Mouse (Mus musculus): ENCODE results near the gene Celf2. TPM values are rescaled to one million over a fixed set of nuclear protein-coding genes. Genes with fewer than 3 reads are reported as not detected.

The Celf2 gene
- polyA plus RNA-seq, 1 experiment from 2014 or later = 52.6 TPM

- Histone ChIP-seq H3K27ac (ENCODE audit: low read length) (no peak overlapping the region), H3K9me3 (replicated peaks; ENCODE audit: control insufficient read depth, low read length) (no peaks in the 10 kb centered on the region), H3K36me3 (ENCODE audit: control insufficient read depth, insufficient read depth, low read length) (no peaks in the 10 kb centered on the region), H3K4me1 (ENCODE audit: control insufficient read depth, insufficient read depth, low read length) (no peaks in the 10 kb centered on the region), H3K4me3 (replicated peaks; ENCODE audit: low read length) (no peak overlapping the region), H3K27me3 (ENCODE audit: control insufficient read depth, insufficient read depth, low read length) (no peaks in the 10 kb centered on the region), H3K4me2 (ENCODE audit: low read depth, low read length) (no peak overlapping the region), H3K9ac (ENCODE audit: low read length) (no peak overlapping the region)
- no peak for ATAC-seq (ENCODE audit: insufficient read depth, low FRiP score)
- WGBS = 83% methylated on average over 4 of the region's 4 CpGs
Measured at GRCm38 (mm10) chr2:7259616-7260015, 249.7 kb downstream of the Celf2 start.

DNA sequence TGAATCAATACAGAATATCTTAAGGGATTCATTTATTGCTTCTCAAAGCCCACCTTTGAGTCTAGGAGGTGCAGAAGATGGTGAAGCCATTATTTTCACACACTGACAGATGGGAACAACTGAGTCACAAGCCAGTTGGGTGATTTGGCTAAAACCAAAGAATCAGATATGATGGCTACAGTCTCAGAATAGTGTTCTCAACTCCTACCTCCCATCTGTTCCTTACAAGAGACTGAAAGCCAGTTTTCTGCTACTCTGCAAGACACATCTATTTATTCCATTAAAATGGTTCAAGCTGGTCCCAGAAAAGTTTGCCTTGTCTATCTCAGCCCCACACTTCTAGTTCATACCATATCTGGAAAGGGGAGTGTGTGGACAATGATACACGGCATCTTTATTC is 253.3 kb downstream of the Celf2 start:
- Histone ChIP-seq H3K9me3 (replicated peaks; ENCODE audit: control insufficient read depth, low read length) (no peaks in the 10 kb centered on the region), H3K9ac (ENCODE audit: low read length) (no peak overlapping the region), H3K27ac (ENCODE audit: low read length) (no peak overlapping the region), H3K4me2 (ENCODE audit: low read depth, low read length) (no peak overlapping the region), H3K4me1 (ENCODE audit: control insufficient read depth, insufficient read depth, low read length) (no peaks in the 10 kb centered on the region), H3K36me3 (ENCODE audit: control insufficient read depth, insufficient read depth, low read length) (no peaks in the 10 kb centered on the region), H3K27me3 (ENCODE audit: control insufficient read depth, insufficient read depth, low read length) (no peaks in the 10 kb centered on the region), H3K4me3 (replicated peaks; ENCODE audit: low read length) (no peak overlapping the region)
- 80% methylated on average over 1 of the region's 1 CpGs for WGBS
- ATAC-seq (ENCODE audit: insufficient read depth, low FRiP score) = no peak

DNA sequence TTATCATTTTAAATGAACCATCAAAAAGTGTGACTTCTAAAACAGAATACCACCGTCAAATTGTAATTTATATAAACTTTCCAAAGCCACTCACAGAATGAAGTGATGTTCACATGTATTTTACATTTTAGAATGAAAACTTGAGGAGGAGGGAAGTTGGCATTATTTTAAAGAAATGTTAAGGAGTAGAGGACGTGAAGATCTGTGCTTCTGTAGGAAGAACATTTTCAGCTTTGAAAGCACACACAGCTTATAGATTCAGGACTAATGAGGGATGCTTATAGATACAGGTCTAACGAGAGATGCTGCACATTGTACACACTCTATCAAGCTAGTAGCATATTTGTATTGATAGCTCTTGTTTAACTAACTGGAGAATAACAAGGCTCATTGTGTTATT is 254.0 kb downstream of the Celf2 start:
- Histone ChIP-seq H3K4me3 (replicated peaks; ENCODE audit: low read length) (no peak overlapping the region), H3K36me3 (ENCODE audit: control insufficient read depth, insufficient read depth, low read length) (no peaks in the 10 kb centered on the region), H3K4me1 (ENCODE audit: control insufficient read depth, insufficient read depth, low read length) (no peaks in the 10 kb centered on the region), H3K27ac (ENCODE audit: low read length) (no peak overlapping the region), H3K9me3 (replicated peaks; ENCODE audit: control insufficient read depth, low read length) (no peaks in the 10 kb centered on the region), H3K27me3 (ENCODE audit: control insufficient read depth, insufficient read depth, low read length) (no peaks in the 10 kb centered on the region), H3K4me2 (ENCODE audit: low read depth, low read length) (no peak overlapping the region), H3K9ac (ENCODE audit: low read length) (no peak overlapping the region)
- no peak for ATAC-seq (ENCODE audit: insufficient read depth, low FRiP score)
- 68% methylated on average over 3 of the region's 3 CpGs for WGBS

GRCm38 (mm10) chr2:7250314-7250713 is 259.0 kb downstream of the Celf2 start:
- WGBS = 48% methylated on average over 2 of the region's 2 CpGs
- Histone ChIP-seq H3K36me3 (ENCODE audit: control insufficient read depth, insufficient read depth, low read length) (no peaks in the 10 kb centered on the region), H3K9me3 (replicated peaks; ENCODE audit: control insufficient read depth, low read length) (no peaks in the 10 kb centered on the region), H3K27me3 (ENCODE audit: control insufficient read depth, insufficient read depth, low read length) (no peaks in the 10 kb centered on the region), H3K9ac (ENCODE audit: low read length) (no peak overlapping the region), H3K27ac (ENCODE audit: low read length) (no peak overlapping the region), H3K4me2 (ENCODE audit: low read depth, low read length) (no peak overlapping the region), H3K4me1 (ENCODE audit: control insufficient read depth, insufficient read depth, low read length) (peaks cover 9% of the 10 kb centered on the region), H3K4me3 (replicated peaks; ENCODE audit: low read length) (no peak overlapping the region)
- no peak for ATAC-seq (ENCODE audit: insufficient read depth, low FRiP score)

- peaks cover 9% of the 10 kb centered on the region for H3K4me1 ChIP-seq (ENCODE audit: control insufficient read depth, insufficient read depth, low read length)
- H3K4me2 ChIP-seq (ENCODE audit: low read depth, low read length) = no peak overlapping the region
- H3K4me3 ChIP-seq (replicated peaks; ENCODE audit: low read length) = no peak overlapping the region
- H3K9ac ChIP-seq (ENCODE audit: low read length) = no peak overlapping the region
- no peak for ATAC-seq (ENCODE audit: insufficient read depth, low FRiP score)
- H3K36me3 ChIP-seq (ENCODE audit: control insufficient read depth, insufficient read depth, low read length) = no peaks in the 10 kb centered on the region
- H3K9me3 ChIP-seq (replicated peaks; ENCODE audit: control insufficient read depth, low read length) = no peaks in the 10 kb centered on the region
- no peak overlapping the region for H3K27ac ChIP-seq (ENCODE audit: low read length)
- H3K27me3 ChIP-seq (ENCODE audit: control insufficient read depth, insufficient read depth, low read length) = no peaks in the 10 kb centered on the region
Measured at GRCm38 (mm10) chr2:7249002-7249401, 260.4 kb downstream of the Celf2 start.

- H3K9ac ChIP-seq (ENCODE audit: low read length) = no peak overlapping the region
- ATAC-seq (ENCODE audit: insufficient read depth, low FRiP score) = peak; percentile 95
- peak overlapping the region; percentile 77 for H3K27ac ChIP-seq (ENCODE audit: low read length)
- peaks cover 9% of the 10 kb centered on the region for H3K4me1 ChIP-seq (ENCODE audit: control insufficient read depth, insufficient read depth, low read length)
- no peak overlapping the region for H3K4me3 ChIP-seq (replicated peaks; ENCODE audit: low read length)
- no peak overlapping the region for H3K4me2 ChIP-seq (ENCODE audit: low read depth, low read length)
- H3K9me3 ChIP-seq (replicated peaks; ENCODE audit: control insufficient read depth, low read length) = no peaks in the 10 kb centered on the region
- H3K27me3 ChIP-seq (ENCODE audit: control insufficient read depth, insufficient read depth, low read length) = no peaks in the 10 kb centered on the region
- H3K36me3 ChIP-seq (ENCODE audit: control insufficient read depth, insufficient read depth, low read length) = no peaks in the 10 kb centered on the region
- 15% methylated on average over 4 of the region's 4 CpGs for WGBS
Measured at GRCm38 (mm10) chr2:7245958-7246774, 263.2 kb downstream of the Celf2 start.

- Histone ChIP-seq H3K9ac (ENCODE audit: low read length) (no peak overlapping the region), H3K4me3 (replicated peaks; ENCODE audit: low read length) (no peak overlapping the region), H3K27ac (ENCODE audit: low read length) (no peak overlapping the region), H3K4me1 (ENCODE audit: control insufficient read depth, insufficient read depth, low read length) (peaks cover 9% of the 10 kb centered on the region), H3K36me3 (ENCODE audit: control insufficient read depth, insufficient read depth, low read length) (no peaks in the 10 kb centered on the region), H3K4me2 (ENCODE audit: low read depth, low read length) (no peak overlapping the region), H3K9me3 (replicated peaks; ENCODE audit: control insufficient read depth, low read length) (no peaks in the 10 kb centered on the region), H3K27me3 (ENCODE audit: control insufficient read depth, insufficient read depth, low read length) (no peaks in the 10 kb centered on the region)
- no peak for ATAC-seq (ENCODE audit: insufficient read depth, low FRiP score)
- WGBS = 61% methylated on average over 1 of the region's 1 CpGs
Measured at GRCm38 (mm10) chr2:7242139-7242538, 267.2 kb downstream of the Celf2 start.

GRCm38 (mm10) chr2:7241523-7241941 is 267.8 kb downstream of the Celf2 start:
- Histone ChIP-seq H3K27me3 (ENCODE audit: control insufficient read depth, insufficient read depth, low read length) (no peaks in the 10 kb centered on the region), H3K4me3 (replicated peaks; ENCODE audit: low read length) (no peak overlapping the region), H3K36me3 (ENCODE audit: control insufficient read depth, insufficient read depth, low read length) (no peaks in the 10 kb centered on the region), H3K9ac (ENCODE audit: low read length) (no peak overlapping the region), H3K4me1 (ENCODE audit: control insufficient read depth, insufficient read depth, low read length) (peaks cover 6% of the 10 kb centered on the region), H3K4me2 (ENCODE audit: low read depth, low read length) (no peak overlapping the region), H3K27ac (ENCODE audit: low read length) (no peak overlapping the region), H3K9me3 (replicated peaks; ENCODE audit: control insufficient read depth, low read length) (no peaks in the 10 kb centered on the region)
- WGBS = 70% methylated on average over 4 of the region's 4 CpGs
- no peak for ATAC-seq (ENCODE audit: insufficient read depth, low FRiP score)

DNA sequence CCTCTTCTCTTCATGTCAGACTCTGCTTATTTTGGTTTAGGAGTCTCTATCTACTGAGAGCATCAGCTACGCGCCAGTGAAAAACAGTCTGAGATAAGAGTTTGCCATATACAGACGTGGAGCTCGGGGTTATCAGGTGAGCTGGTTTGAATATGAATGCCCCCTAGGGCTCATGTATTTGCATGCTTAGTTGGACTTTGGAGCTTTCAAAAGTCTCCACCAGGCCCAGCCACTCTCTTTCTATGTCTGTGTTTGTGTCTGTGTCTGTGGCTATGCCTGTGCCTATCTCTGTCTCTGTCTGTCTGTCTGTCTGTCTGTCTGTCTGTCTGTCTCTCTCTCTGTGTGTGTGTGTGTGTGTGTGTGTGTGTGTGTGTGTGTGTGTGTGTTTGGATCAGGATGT is 272.1 kb downstream of the Celf2 start:
- Histone ChIP-seq H3K4me2 (ENCODE audit: low read depth, low read length) (no peak overlapping the region), H3K27ac (ENCODE audit: low read length) (no peak overlapping the region), H3K9me3 (replicated peaks; ENCODE audit: control insufficient read depth, low read length) (no peaks in the 10 kb centered on the region), H3K36me3 (ENCODE audit: control insufficient read depth, insufficient read depth, low read length) (no peaks in the 10 kb centered on the region), H3K4me1 (ENCODE audit: control insufficient read depth, insufficient read depth, low read length) (no peaks in the 10 kb centered on the region), H3K4me3 (replicated peaks; ENCODE audit: low read length) (no peak overlapping the region), H3K9ac (ENCODE audit: low read length) (no peak overlapping the region), H3K27me3 (ENCODE audit: control insufficient read depth, insufficient read depth, low read length) (no peaks in the 10 kb centered on the region)
- 70% methylated on average over 4 of the region's 4 CpGs for WGBS
- ATAC-seq (ENCODE audit: insufficient read depth, low FRiP score) = peak; percentile 60; the same call in 1 of the 2 replicates
